Mouse (Mus musculus): ENCODE results near the gene Znrf4.

DNA sequence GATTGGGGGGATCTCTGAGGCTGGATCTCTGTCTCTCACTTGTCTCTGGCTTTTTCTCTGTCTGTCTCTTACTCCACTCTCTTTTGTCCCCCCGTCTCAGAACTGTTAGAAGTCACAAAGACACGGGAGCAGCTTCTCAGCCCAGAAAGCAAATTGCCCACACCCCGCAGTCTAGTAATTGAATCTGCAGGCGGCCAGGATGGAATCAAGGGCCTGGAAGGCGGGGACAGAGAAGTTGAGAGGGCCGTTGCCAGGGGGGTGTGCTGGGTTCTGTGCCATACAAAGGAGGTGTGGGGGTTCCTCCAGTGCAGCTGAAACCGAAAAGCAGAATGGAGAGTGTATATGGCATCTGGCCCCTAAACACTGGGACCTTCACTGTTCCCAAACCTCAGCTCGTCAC lies 30.5 kb upstream of the Znrf4 start:
- TF ChIP-seq CTCF (IDR thresholded peaks at IDR 0.05; ENCODE audit: control insufficient read depth, insufficient read depth, low read length) (no peak), POLR2A (IDR thresholded peaks at IDR 0.05; ENCODE audit: borderline replicate concordance, control insufficient read depth, low read depth, low read length) (no peak)
